Mouse (Mus musculus): Measurements from ENCODE around the gene Kcnk4.
A peak's percentile ranks its signal among the peaks of the same experiment; 100 is the strongest.

Gene Kcnk4

GRCm38 (mm10) chr19:6919876-6920740, 14.2 kb downstream of the Kcnk4 start:
- 0 out of 2 replicates have a peak, but pooled peaks have one; percentile 23 for ATAC-seq (ENCODE audit: insufficient number of reproducible peaks, low FRiP score, low TSS enrichment)

- ATAC-seq (ENCODE audit: insufficient number of reproducible peaks, low FRiP score, low TSS enrichment): no peak
These were observed 14.9 kb downstream of the Kcnk4 start for GRCm38 (mm10) chr19:6919431-6919830.

GRCm38 (mm10) chr19:6918321-6918720, 16.0 kb downstream of the Kcnk4 start:
- no peak for ATAC-seq (ENCODE audit: insufficient number of reproducible peaks, low FRiP score, low TSS enrichment)

- ATAC-seq (ENCODE audit: insufficient number of reproducible peaks, low FRiP score, low TSS enrichment): no peak
These were observed 17.8 kb downstream of the Kcnk4 start for GRCm38 (mm10) chr19:6916496-6916895.

GRCm38 (mm10) chr19:6915276-6915675, 19.0 kb downstream of the Kcnk4 start:
- no peak for ATAC-seq (ENCODE audit: insufficient number of reproducible peaks, low FRiP score, low TSS enrichment)

GRCm38 (mm10) chr19:6914540-6914939, 19.8 kb downstream of the Kcnk4 start:
- ATAC-seq (ENCODE audit: insufficient number of reproducible peaks, low FRiP score, low TSS enrichment): no peak

GRCm38 (mm10) chr19:6913991-6914390, 20.3 kb downstream of the Kcnk4 start:
- no peak for ATAC-seq (ENCODE audit: insufficient number of reproducible peaks, low FRiP score, low TSS enrichment)

GRCm38 (mm10) chr19:6913036-6913435, 21.3 kb downstream of the Kcnk4 start:
- no peak for ATAC-seq (ENCODE audit: insufficient number of reproducible peaks, low FRiP score, low TSS enrichment)

GRCm38 (mm10) chr19:6912205-6912970, 21.9 kb downstream of the Kcnk4 start:
- ATAC-seq (ENCODE audit: insufficient number of reproducible peaks, low FRiP score, low TSS enrichment): no peak

- ATAC-seq (ENCODE audit: insufficient number of reproducible peaks, low FRiP score, low TSS enrichment): no peak
These were observed 22.9 kb downstream of the Kcnk4 start for GRCm38 (mm10) chr19:6911101-6912074.

- peak; percentile 8; the same call in 1 of the 2 replicates for ATAC-seq (ENCODE audit: insufficient number of reproducible peaks, low FRiP score, low TSS enrichment)
These were observed 24.0 kb downstream of the Kcnk4 start for GRCm38 (mm10) chr19:6910306-6910705.

GRCm38 (mm10) chr19:6909507-6910289, 24.6 kb downstream of the Kcnk4 start, which contains the start of the genes Trmt112 and Prdx5:
TSS of gene Trmt112 (plus strand) at chr19:6909698.
TSS of gene Prdx5 (minus strand) at chr19:6910106.
- peak; percentile 74 for ATAC-seq (ENCODE audit: insufficient number of reproducible peaks, low FRiP score, low TSS enrichment)

- no peak for ATAC-seq (ENCODE audit: insufficient number of reproducible peaks, low FRiP score, low TSS enrichment)
These were observed 25.3 kb downstream of the Kcnk4 start for GRCm38 (mm10) chr19:6909021-6909420.

- ATAC-seq (ENCODE audit: insufficient number of reproducible peaks, low FRiP score, low TSS enrichment): no peak
These were observed 26.3 kb downstream of the Kcnk4 start for GRCm38 (mm10) chr19:6907811-6908540.

GRCm38 (mm10) chr19:6907094-6907493, 27.2 kb downstream of the Kcnk4 start:
- no peak for ATAC-seq (ENCODE audit: insufficient number of reproducible peaks, low FRiP score, low TSS enrichment)

GRCm38 (mm10) chr19:6906199-6906598, 28.1 kb downstream of the Kcnk4 start:
- no peak for ATAC-seq (ENCODE audit: insufficient number of reproducible peaks, low FRiP score, low TSS enrichment)

GRCm38 (mm10) chr19:6905498-6906159, 28.7 kb downstream of the Kcnk4 start:
- ATAC-seq (ENCODE audit: insufficient number of reproducible peaks, low FRiP score, low TSS enrichment): no peak

GRCm38 (mm10) chr19:6904846-6905245, 29.5 kb downstream of the Kcnk4 start:
- no peak for ATAC-seq (ENCODE audit: insufficient number of reproducible peaks, low FRiP score, low TSS enrichment)
